In the genomic region with DNA sequence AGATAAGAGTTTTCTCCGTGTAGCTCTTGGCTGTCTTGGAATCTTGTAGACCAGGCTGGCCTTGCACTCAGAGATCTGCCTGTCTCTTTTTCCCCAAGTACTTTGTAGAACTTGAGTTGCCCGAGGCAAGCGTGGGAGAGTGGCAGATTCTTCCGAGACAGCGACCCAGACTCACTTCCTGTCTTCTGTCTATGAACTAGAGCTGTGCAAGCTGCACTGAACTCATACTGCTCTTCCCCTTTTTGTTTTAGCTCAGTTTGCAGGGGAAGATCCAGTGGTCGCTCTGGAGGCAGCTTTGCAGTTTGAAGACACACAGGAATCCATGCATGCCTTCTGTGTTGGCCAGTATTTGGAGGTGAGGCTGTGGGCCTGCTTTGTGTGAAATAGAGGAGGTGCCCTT, we compare ENCODE assay signal across 14 mouse cellular contexts.
DNase-seq lines count a peak whose midpoint lies in the region; ATAC-seq and TF ChIP-seq lines count a peak whose summit lies in the region.
"Had no signal": no experiment of that assay in that cellular context is flagged by ENCODE, and none has a peak within 500 bp of the region (broad histone marks: within the 10 kb centered on the region; RNA-seq: fewer than 3 reads in every experiment).

No protein-coding gene starts in this region.

- H3K4me3 ChIP-seq in layer of hippocampus, adult 2 months: no peak overlapping the region
- no peak overlapping the region for H3K4me3 ChIP-seq in kidney, embryonic 14.5 days (ENCODE audit: low read length)
- H3K4me3 ChIP-seq: embryonic facial prominence, embryonic 13.5 days; limb, embryonic 13.5 days had no signal

- peak overlapping the region; percentile 32; the same call in 1 of the 2 replicates for H3K27ac ChIP-seq in layer of hippocampus, adult 2 months
- no peak overlapping the region for H3K27ac ChIP-seq in kidney, embryonic 14.5 days (ENCODE audit: low read depth, low read length)
- H3K27ac ChIP-seq: embryonic facial prominence, embryonic 13.5 days; kidney, postnatal 0 days; limb, embryonic 13.5 days had no signal

- ATAC-seq in megakaryocyte progenitor cell, adult 5-6 weeks (replicated peaks; ENCODE audit: poor library complexity): peak; percentile 78
- ATAC-seq in kidney, embryonic 14.5 days (ENCODE audit: low FRiP score, low TSS enrichment): no peak
- ATAC-seq: Patski had no signal

- peaks cover 51% of the 10 kb centered on the region for H3K36me3 ChIP-seq in kidney, embryonic 14.5 days (ENCODE audit: control insufficient read depth, insufficient read depth, low read length)

- 72% methylated on average over 6 of the region's 6 CpGs for WGBS in kidney, embryonic 14.5 days

- H3K27me3 ChIP-seq in kidney, embryonic 14.5 days (ENCODE audit: control insufficient read depth, insufficient read depth, low read length): no peaks in the 10 kb centered on the region
- H3K27me3 ChIP-seq: embryonic facial prominence, embryonic 13.5 days; limb, embryonic 13.5 days; Patski had no signal

- H3K4me2 ChIP-seq in kidney, embryonic 14.5 days (replicated peaks; ENCODE audit: low read depth, low read length): no peak overlapping the region
- H3K4me2 ChIP-seq: embryonic facial prominence, embryonic 13.5 days; limb, embryonic 13.5 days had no signal

- DNase-seq in layer of hippocampus, adult 2 months (ENCODE audit: low spot score in 2 of 2): no peak
- DNase-seq in layer of hippocampus, postnatal 10 days (ENCODE audit: low spot score in 2 of 2): no peak
- DNase-seq in 416B (ENCODE audit: low read depth): peak; percentile 19
- peak; percentile 5 for DNase-seq in MEL-GATA-1-ER (ENCODE audit: extremely low read depth, low read depth)
- no peak for DNase-seq in gastrocnemius, postnatal 4 days (ENCODE audit: low spot score in 2 of 2)
- no peak for DNase-seq in c-Kit-positive CD71-positive TER-119-positive erythroid progenitor cells, embryonic 14.5 days (ENCODE audit: low spot score)
- DNase-seq: cerebellum, postnatal 14 days; layer of hippocampus, postnatal 36 days had no signal

- no peak overlapping the region for H3K9ac ChIP-seq in kidney, embryonic 14.5 days (ENCODE audit: low read depth, low read length)
- H3K9ac ChIP-seq: embryonic facial prominence, embryonic 13.5 days; limb, embryonic 13.5 days had no signal

- no peak for TF ChIP-seq CTCF in layer of hippocampus, adult 2 months (conservative IDR thresholded peaks at IDR 0.05)

- H3K9me3 ChIP-seq in kidney, embryonic 14.5 days (ENCODE audit: control insufficient read depth, low read length): no peaks in the 10 kb centered on the region
- H3K9me3 ChIP-seq: embryonic facial prominence, embryonic 13.5 days; limb, embryonic 13.5 days had no signal

- no peaks in the 10 kb centered on the region for H3K4me1 ChIP-seq in kidney, embryonic 14.5 days (ENCODE audit: control insufficient read depth, insufficient read depth, low read length)
- H3K4me1 ChIP-seq: embryonic facial prominence, embryonic 13.5 days; limb, embryonic 13.5 days had no signal

Comparison
In these comparisons a context has a peak if more than half of its experiments do, and no peak if none do; other contexts are left out.
1. DNase-seq: peak in 416B (single experiment) and MEL-GATA-1-ER (single experiment); none in layer of hippocampus, adult 2 months (0 of 2), layer of hippocampus, postnatal 10 days (0 of 2), gastrocnemius, postnatal 4 days (0 of 2) and c-Kit-positive CD71-positive TER-119-positive erythroid progenitor cells, embryonic 14.5 days (single experiment).